Mouse (Mus musculus) ES-Bruce4 (cell line): ENCODE measurements around the gene Rasa3.

ENCODE experiments used
- CTCF ChIP-seq: IDR thresholded peaks from one replicate; pipeline ENCODE4 v1.8.1; 2011; ENCODE audit warnings: low read depth, low read length
- EP300 ChIP-seq: IDR thresholded peaks from 2 replicates; pipeline ENCODE4 v1.6.1; 2011; ENCODE audit warnings: low read depth, low read length; ENCODE audit not compliant: insufficient read depth
- POLR2A ChIP-seq: IDR thresholded peaks from one replicate; pipeline ENCODE4 v1.8.1; 2011; ENCODE audit warnings: low read length; ENCODE audit not compliant: insufficient read depth

- TF ChIP-seq POLR2A (no peak), EP300 (no peak), CTCF (no peak)
Observed at GRCm38 (mm10) chr8:13697681-13698080, 20.3 kb upstream of the Rasa3 start.
